Mouse (Mus musculus): ENCODE measurements around the gene Slc8a1.
A peak's percentile ranks its signal among the peaks of the same experiment; 100 is the strongest.

Slc8a1 gene

GRCm38 (mm10) chr17:81554052-81554734, 184.0 kb downstream of the Slc8a1 start:
- DNase-seq, result no peak

- no peak for DNase-seq
Measured at GRCm38 (mm10) chr17:81551856-81552635, 186.1 kb downstream of the Slc8a1 start.

- no peak for DNase-seq
Measured at GRCm38 (mm10) chr17:81550864-81551263, 187.3 kb downstream of the Slc8a1 start.

GRCm38 (mm10) chr17:81548016-81548415, 190.2 kb downstream of the Slc8a1 start:
- no peak for DNase-seq

GRCm38 (mm10) chr17:81546525-81546924, 191.7 kb downstream of the Slc8a1 start:
- DNase-seq, result no peak

GRCm38 (mm10) chr17:81546012-81546411, 192.2 kb downstream of the Slc8a1 start:
- no peak for DNase-seq

GRCm38 (mm10) chr17:81544926-81545325, 193.3 kb downstream of the Slc8a1 start:
- DNase-seq, result no peak

- DNase-seq, result peak; percentile 81
Measured at GRCm38 (mm10) chr17:81542313-81543185, 195.6 kb downstream of the Slc8a1 start.

- no peak for DNase-seq
Measured at GRCm38 (mm10) chr17:81538163-81539160, 199.7 kb downstream of the Slc8a1 start.

- DNase-seq, result no peak
Measured at GRCm38 (mm10) chr17:81536093-81536492, 202.1 kb downstream of the Slc8a1 start.

- peak; percentile 41 for DNase-seq
Measured at GRCm38 (mm10) chr17:81529849-81530248, 208.3 kb downstream of the Slc8a1 start.

- DNase-seq, result no peak
Measured at GRCm38 (mm10) chr17:81528940-81529339, 209.2 kb downstream of the Slc8a1 start.

- no peak for DNase-seq
Measured at GRCm38 (mm10) chr17:81526463-81526862, 211.7 kb downstream of the Slc8a1 start.

GRCm38 (mm10) chr17:81524826-81525225, 213.4 kb downstream of the Slc8a1 start:
- DNase-seq, result no peak

- DNase-seq, result no peak
Measured at GRCm38 (mm10) chr17:81523943-81524342, 214.2 kb downstream of the Slc8a1 start.

- DNase-seq, result no peak
Measured at GRCm38 (mm10) chr17:81518316-81519025, 219.7 kb downstream of the Slc8a1 start.

GRCm38 (mm10) chr17:81516155-81516554, 222.0 kb downstream of the Slc8a1 start:
- DNase-seq, result no peak

GRCm38 (mm10) chr17:81514022-81514421, 224.2 kb downstream of the Slc8a1 start:
- DNase-seq, result no peak

GRCm38 (mm10) chr17:81513368-81513958, 224.7 kb downstream of the Slc8a1 start:
- no peak for DNase-seq

GRCm38 (mm10) chr17:81505162-81505685, 233.0 kb downstream of the Slc8a1 start:
- no peak for DNase-seq

GRCm38 (mm10) chr17:81504040-81504439, 234.1 kb downstream of the Slc8a1 start:
- DNase-seq, result peak; percentile 90
